Mouse (Mus musculus) mesoderm, embryonic 11.5 days (tissue): ENCODE results near the gene Lrp10.

Experiments used
- DNase-seq: peaks from one replicate; pipeline ENCODE4 v3.0.0-alpha.2; 2012; ENCODE audit warnings: low read depth, low spot score

Gene Lrp10

GRCm38 (mm10) chr14:54433941-54434531 is 29.9 kb upstream of the Lrp10 start:
- DNase-seq: no peak

- no peak for DNase-seq
These were observed 28.6 kb upstream of the Lrp10 start for GRCm38 (mm10) chr14:54435194-54435918.

- no peak for DNase-seq
These were observed 24.8 kb upstream of the Lrp10 start for GRCm38 (mm10) chr14:54439155-54439554.

GRCm38 (mm10) chr14:54439610-54440009 is 24.3 kb upstream of the Lrp10 start:
- DNase-seq: no peak

- DNase-seq: no peak
These were observed 23.4 kb upstream of the Lrp10 start for GRCm38 (mm10) chr14:54440538-54440937.

GRCm38 (mm10) chr14:54441365-54441764 is 22.6 kb upstream of the Lrp10 start:
- no peak for DNase-seq

GRCm38 (mm10) chr14:54442548-54442947 is 21.4 kb upstream of the Lrp10 start:
- DNase-seq: no peak

GRCm38 (mm10) chr14:54443196-54443595 is 20.7 kb upstream of the Lrp10 start:
- no peak for DNase-seq

GRCm38 (mm10) chr14:54443712-54444618 is 20.0 kb upstream of the Lrp10 start:
- DNase-seq: no peak

- no peak for DNase-seq
These were observed 18.5 kb upstream of the Lrp10 start for GRCm38 (mm10) chr14:54445476-54445875.

GRCm38 (mm10) chr14:54453566-54453965 is 10.4 kb upstream of the Lrp10 start:
- DNase-seq: no peak

GRCm38 (mm10) chr14:54454669-54455528 is 9.0 kb upstream of the Lrp10 start:
- no peak for DNase-seq

GRCm38 (mm10) chr14:54457907-54458569 is 5.9 kb upstream of the Lrp10 start:
- no peak for DNase-seq

- DNase-seq: no peak
These were observed 1.8 kb upstream of the Lrp10 start for GRCm38 (mm10) chr14:54462146-54462545.

GRCm38 (mm10) chr14:54463108-54463958 is 604 bp upstream of the Lrp10 start:
- no peak for DNase-seq

GRCm38 (mm10) chr14:54464293-54465005 is 512 bp downstream of the Lrp10 start:
- peak; percentile 81 for DNase-seq

GRCm38 (mm10) chr14:54471467-54471866 is 7.5 kb downstream of the Lrp10 start:
- DNase-seq: no peak

- no peak for DNase-seq
These were observed 8.7 kb downstream of the Lrp10 start for GRCm38 (mm10) chr14:54472671-54473070.

- DNase-seq: no peak
These were observed 10.8 kb downstream of the Lrp10 start for GRCm38 (mm10) chr14:54474744-54475143.
